Mouse (Mus musculus) common myeloid progenitor, adult 5-6 weeks (primary cell): Measurements from ENCODE around the gene 1110065P20Rik. TPM values are rescaled to one million over a fixed set of nuclear protein-coding genes. Genes with fewer than 3 reads are reported as not detected.

ENCODE experiments used
- ATAC-seq: replicated peaks from 2 replicates; pipeline ENCODE4 v1.8.0; 2016; ENCODE audit warnings: low read depth, mild to moderate bottlenecking, moderate TSS enrichment, inconsistent platforms; ENCODE audit not compliant: poor library complexity, severe bottlenecking
- total RNA-seq: library from RNA; stranded (forward); fragments of 200-1000, 187-1606 nt; gene quantifications from 2 replicates; pipeline ENCODE4 v1.2.3, GENCODE M21; 2017

1110065P20Rik gene
- total RNA-seq, 1 experiment from 2014 or later = 2.9 TPM

DNA sequence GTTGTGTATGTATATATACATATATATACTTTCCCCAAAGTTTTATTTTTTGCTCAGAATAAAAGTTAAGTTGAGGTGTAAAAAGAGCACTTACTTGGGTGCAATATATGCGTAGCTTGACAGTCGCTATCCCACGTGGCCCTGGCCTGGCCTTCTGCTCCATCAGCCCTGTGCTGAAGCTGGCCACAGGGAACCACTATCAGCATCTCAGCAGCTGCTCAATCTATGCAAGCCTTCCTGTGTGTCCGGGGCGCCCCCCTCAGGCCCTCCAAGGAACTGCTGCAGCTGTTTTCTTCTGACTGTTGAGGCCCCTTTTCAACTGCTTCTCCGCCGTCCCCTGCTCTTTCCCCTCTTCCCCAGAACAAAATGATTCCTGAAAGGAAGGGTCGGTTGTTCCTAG lies 3.4 kb downstream of the 1110065P20Rik start:
- ATAC-seq = peak; percentile 70

DNA sequence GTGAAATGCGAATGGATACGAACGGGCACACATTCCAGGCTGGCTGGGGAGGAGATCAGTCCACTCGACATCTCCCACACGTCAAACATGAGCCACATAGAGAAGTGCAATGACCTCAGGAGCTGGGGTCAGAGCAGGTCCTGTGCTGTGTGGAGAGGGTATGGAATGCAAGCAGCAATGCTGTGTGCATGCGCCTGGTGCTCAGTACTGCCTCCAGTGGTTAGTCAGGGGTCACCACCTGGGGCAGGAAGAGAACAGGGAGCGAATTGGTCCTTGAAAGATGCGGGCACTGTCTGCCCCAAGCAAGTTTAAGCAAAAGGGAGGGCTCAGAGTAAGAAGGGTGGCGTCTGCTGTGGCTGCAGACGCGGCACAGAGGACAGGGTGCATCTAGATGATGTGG lies 7.5 kb downstream of the 1110065P20Rik start:
- peak; percentile 81 for ATAC-seq

DNA sequence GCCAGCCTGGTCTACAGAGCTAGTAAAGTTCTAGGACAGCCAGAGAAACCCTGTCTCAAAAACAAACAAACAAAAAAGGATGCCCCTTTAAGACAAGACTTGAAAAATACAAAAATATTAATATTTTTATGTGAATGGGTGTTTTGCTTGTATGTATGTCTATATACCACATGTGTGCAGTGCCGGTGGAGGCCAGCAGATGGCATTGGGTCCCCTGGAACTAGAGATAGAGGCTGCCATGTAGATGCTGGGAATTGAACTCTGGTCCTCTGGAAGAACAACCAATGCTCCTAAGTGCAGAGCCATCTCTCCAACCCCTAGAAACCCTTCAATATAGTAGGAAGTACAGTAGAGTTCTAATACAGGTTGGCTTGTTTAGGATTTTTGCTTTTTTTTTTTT lies 10.0 kb downstream of the 1110065P20Rik start:
- ATAC-seq = no peak

DNA sequence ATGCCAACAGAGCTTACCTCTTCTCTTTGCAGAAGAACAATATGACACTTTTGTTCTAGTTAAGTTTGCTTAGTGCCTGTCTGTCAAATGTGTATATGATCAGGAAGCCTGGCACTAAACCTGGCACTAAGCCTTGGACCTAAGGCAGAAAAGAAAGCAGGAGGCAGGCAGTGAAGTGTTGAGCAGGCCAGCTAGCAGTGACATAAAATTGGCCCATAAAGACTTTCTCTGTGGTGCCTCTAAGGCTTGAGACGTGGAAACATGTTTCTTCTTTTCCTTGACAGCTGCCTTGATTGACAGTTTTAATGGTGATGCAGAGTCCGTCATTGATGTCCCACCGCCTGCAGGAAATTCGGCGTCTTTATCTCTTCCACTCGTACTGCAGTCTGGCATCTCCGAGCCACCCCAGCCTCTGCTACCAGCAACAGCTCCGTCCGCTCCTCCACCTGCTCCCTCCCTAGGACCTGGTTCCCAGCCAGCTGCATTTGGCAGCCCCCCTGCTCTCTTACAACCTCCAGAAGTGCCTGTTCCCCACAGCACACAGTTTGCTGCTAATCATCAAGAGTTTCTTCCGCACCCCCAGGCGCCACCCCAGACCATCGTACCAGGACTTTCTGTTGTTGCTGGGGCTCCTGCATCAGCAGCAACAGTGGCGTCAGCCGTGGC lies 12.8 kb downstream of the 1110065P20Rik start:
- no peak for ATAC-seq

DNA sequence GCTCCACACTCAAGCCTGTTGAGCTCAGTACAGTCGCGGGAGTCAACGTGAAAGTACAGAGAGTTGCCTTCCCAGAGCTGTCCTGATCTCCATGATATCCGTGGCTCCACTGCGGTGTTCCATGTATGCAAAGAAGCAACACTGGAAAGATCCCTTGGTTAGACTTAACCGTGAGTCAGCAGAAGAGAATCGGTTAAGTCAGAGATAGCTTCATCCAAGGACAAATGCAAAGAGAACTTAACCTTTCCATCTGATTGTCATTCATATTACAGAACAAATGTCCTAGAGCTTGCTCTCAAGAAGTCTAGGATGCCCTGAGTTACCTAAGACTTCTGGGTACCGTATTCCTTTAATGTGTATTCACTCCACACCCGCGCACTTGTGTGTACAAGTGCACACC lies 18.2 kb downstream of the 1110065P20Rik start:
- ATAC-seq = no peak

DNA sequence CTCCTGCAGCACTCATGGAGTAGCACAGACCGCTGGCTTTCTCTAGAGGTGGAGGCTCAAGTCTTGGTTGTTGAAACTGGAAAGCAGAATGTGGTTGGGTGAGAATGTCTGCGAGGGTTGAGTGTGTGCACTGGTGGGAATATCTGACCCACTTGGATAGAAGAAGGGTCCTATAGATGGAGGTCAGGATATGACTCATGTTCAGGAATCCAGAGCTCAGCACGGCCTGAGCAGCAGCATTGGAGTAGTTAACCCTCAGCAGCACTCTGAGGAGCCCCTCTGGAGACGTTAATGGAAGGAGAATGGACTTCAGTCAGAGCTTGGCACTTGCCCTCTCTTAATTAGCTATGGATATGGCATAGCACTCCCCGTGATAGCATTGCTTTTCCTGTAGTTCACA lies 21.3 kb downstream of the 1110065P20Rik start:
- ATAC-seq = no peak

DNA sequence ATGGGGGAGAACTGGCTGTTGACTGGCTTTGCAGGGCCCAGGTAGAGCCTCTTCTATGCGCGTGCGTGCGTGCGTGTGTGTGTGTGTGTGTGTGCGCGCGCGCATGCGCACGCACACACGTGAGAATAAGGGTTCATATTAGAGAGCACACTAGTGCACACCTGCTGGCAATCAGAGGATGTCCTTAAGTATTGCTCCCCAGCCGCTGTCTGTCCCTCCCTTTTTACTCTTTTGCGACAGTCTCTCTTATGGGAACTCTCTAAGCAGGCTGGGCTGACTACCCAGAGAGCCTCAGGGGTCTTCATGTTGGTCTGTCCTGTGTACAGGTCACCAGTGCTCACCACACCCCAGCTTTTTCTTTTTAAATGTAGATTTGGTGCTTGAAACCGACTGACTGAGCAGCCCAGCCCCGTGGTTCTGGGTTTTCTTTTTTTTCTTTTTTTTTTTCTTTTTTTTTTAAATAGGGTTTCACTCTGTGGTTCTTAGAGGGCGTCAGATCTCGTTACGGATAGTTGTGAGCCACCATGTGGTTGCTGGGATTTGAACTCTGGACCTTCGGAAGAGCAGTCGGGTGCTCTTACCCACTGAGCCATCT lies 25.5 kb downstream of the 1110065P20Rik start:
- ATAC-seq = no peak

DNA sequence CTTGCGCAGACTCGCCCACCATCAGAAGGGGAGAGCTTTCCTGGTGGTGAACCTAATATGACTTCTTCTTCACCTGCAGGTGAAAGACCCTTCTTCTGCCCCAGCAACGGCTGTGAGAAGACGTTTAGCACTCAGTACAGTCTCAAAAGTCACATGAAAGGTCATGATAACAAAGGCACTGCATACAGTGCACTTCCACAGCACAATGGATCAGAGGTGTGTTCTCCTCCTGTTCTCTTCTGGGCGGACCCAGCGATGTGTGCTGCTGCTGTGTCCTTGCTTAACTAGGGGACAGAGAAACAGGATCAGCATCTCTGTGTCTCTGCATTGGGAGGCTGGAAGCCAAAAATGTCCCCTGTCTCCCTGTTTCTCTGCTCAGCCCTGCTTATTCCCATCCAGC lies 26.0 kb downstream of the 1110065P20Rik start:
- no peak for ATAC-seq

DNA sequence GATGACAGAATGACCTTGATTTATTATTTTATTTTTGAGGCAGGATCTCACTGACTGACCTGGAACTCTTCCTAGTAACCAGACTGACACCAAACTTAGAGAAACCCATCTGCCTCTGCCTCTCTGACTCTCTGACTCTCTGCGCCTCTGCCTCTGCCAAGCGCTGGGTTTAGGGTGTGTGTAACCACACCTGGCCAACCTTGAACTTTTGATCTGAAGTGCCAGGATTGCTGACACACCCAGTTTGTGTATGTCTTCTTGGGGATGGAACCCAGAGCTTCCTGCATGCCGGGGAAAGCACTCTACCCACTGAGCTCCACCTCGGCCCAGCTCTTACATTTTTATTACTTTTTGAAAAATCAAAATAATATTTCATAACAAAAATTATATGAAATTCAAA lies 32.2 kb downstream of the 1110065P20Rik start:
- no peak for ATAC-seq

DNA sequence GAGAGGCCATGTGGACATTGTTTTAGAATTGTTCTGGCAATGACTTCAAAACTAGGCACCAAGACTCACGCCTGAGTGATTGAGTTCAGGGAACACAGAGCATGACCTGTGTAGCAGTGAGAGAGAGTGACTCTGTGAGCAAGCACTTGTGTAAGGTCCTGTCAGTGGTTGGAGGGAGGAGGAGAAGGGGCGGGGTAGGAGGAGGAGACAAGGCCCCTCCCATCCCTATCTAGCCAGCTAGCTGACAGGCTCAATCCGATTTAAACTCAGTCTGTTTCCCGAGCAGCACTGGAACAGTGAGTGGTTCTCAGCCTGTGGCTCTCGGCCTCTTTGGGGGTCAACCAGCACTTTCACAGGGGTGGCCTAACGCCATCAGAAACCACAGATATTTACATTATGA lies 33.2 kb downstream of the 1110065P20Rik start:
- ATAC-seq = peak; percentile 98

DNA sequence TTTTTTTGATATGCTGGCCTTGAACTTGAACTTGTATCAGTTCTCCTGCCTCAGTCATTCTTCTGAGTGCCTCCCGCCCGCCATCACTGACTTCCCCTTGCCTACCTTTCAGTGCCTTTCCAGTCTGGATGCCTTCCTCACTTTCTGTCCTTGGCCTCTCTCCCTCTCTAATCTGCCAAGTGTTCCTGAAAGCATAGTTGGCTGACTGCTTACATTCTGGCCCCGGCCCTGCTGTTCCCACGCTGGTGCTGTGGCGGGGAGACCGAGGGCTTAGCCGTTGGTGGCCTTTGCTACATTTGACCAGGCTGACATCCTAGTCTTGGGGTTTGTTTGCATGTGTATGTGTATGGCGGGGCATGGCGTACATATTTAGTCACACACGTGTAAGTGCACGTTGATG lies 35.1 kb downstream of the 1110065P20Rik start:
- ATAC-seq = no peak

DNA sequence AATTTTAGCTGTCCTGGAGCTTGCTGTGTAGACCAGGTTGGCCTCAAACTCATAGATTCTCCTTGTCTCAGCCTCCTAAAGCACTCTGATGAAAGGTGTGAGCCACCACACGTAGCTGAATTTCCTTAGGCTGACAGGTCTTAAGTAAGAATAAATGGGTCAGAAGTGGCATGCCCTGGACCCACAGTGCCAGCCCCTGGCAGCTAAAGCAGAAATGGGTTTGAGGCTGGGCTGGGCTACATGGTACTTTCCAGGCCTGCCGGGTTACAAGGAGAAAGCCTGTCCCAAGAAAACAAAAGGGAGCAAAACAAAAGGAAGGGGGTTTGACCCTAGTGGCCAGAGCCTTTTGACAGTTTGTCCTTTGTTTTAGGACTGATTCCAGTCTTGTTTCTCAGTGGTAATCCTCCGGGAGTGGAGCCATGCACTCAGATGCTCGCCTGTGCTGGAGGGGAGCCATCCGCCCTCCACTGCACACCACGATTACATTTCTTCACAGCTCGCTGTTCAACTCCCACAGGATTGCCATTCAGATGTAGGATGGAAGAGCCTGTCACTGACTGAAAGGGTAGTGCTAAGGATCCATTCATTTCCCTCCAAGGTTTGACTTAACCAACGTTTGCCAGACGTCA lies 39.5 kb downstream of the 1110065P20Rik start:
- no peak for ATAC-seq

DNA sequence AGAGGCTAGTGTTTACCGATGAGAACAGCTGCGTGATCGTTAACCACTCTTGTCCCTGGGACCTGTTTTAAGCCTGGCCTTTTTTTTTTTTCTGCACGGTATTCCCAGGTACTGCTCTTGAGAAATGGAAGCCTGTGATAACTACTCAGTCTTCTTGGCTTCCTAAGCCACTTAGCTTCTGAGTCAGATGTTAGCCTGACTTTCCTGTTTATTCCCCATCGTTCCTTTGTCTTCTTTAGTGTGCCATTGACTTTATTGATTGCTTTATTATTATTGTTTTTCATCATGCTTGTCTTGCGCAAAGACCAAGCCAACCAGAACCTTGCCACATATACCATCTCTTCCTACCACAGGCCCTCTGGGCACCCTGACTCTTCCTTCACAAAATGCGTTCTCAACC lies 40.9 kb downstream of the 1110065P20Rik start:
- no peak for ATAC-seq

DNA sequence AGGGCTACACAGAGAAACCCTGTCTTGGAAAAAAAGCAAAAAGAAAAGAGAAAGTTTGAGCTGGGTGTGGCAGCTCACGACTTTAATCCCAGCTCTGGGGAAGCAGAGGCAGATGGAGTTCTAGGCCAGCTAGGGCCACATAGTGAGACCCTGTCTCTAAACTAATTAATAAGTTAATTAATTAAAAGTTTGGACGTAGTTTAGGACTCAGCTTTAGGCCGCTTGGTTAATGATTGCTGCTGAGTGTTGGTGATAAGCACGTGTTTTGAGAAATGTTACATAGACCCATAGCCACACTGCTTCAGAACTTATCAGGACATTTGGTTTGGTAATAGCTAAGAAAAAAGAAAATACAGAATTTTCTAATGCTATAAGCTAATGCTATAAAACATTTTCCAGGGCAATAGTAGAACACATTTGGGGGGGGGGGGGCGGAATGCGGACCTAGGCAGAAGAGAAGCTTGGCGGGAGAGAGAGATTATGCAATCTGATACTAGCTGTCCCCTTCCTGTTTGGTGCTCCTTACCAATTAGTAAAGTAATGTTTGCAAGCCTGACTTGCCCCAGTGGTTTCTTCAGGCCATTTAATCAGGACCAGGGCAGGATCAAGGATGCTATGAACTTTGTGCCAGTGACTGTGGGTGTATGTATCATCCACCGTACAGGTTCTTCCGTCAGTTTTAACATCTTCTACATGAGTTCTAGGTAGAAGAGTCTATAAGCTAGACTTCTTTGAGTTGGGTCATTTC lies 41.7 kb downstream of the 1110065P20Rik start:
- peak; percentile 45; the same call in 1 of the 2 replicates for ATAC-seq

DNA sequence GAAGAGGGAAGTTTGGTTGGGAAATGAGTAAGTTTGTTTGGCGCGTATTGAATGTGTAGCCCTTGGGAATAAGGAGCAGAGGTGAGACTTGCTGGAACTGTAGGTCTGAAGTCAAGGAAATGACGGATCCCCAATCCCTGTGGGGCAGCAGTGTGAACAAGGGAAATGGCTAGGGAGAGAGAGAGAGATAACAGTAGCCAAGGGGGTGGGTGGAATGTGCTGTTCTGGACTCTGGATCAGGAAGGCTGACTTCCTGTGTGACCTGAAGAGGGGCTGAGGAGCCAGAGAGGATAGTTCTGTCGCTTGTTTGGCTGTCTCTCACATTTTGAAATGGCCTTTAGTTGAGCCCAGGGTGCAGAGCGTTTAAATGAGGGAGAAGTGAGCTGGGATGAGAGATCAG lies 42.5 kb downstream of the 1110065P20Rik start:
- no peak for ATAC-seq

DNA sequence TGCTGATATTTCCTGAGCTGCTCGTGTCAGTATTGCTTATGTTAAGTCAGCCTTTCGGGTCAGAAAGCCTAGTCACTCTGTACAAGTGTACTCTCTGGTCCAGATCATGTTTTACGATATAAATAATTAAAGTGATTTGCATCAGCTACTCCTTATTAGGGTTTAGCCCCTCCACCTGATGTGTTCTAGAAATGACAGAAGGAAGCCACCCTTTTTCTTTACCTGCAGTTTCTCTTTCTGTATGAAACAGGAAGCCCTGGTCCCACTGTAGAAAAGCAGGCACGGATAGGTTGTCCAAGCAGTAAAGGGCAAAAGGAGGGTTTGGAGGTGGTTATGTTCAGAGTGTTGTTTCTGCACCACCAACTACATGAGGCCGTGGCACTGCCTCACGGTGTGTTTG lies 47.6 kb downstream of the 1110065P20Rik start:
- no peak for ATAC-seq

DNA sequence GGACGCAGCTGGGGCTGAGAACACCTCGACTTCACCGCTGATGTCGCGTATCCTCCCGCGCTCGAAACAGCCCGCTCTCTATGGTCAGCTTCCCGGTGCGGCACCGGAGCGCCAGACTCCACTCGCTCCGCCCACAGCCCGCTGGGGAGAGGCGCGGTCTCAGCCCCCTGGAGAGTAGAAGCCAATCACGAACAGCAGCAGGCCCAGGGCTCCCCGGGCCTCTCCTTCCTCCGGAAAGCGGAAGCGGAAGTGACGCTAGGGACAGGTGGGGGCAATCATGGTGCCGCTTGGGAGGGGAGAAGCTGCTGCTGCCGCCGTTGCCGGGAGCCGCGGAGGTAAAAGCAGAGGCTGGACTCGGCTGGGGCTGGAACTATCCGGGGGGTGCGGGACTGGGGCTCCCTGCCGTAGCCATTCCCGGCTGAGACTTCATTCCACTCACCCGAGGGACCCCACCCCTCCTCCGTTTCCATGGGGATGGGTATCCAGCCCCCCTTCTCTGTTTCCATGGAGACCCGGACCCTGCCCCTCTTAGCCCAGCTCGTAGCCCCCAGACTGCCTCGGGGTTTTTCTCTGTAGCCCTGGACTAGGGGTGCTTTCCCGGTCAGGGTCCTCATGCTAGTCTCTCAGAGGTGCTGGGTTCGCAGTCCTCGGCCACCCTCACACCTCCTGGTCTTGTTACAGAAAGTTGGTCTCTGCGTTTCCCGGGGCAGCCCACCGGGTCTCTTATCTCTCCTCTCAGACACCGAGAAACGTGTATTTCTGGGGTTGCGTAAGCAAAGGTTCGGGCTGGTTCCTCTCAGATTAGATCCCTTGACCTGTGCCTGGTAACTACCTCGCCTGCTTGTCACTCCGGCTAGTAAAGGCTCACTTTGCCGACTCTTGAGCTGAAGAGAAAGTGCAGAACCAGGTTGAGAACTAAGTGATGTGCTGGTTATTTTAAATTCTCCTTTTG lies 48.4 kb downstream of the 1110065P20Rik start:
- ATAC-seq = peak; percentile 93

DNA sequence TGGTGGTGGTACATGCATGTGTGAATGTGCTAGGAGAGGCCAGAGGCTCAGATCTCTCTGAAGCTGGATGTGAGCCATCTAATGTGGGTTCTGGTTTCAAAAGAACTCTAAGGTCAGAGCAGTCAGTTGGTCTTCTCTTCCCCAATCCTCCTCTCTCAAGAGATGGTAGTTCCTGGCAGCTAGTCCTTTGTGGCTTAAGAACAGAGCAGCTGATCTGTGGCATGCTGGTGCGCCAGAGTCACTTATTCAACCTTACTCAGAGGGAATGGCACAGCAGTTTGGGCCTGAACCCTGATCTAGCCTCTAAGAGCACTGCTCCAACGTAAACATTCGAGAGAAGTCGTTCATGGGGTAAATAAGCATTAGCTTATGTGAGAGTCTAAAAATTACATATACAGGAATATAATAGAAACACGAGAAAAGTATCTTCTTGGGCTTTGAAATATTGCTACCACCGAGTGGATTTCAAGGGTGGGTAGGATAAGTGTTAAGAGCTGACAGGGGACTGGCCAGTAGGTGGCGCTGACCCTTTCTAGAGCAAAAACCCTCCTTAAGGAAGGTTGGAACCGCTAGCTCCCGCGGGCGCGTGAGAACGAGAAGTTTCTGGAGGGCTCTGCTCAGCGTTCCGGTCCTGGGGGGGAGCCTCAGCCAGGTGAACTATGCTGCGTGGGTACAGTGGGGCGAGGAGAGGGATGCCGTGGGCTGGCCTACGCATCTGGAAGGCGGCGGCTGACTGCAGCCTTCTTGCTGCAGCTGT lies 49.3 kb downstream of the 1110065P20Rik start, which contains the start of gene Mtf1:
Gene Mtf1, plus strand, starts transcription at position 553 of the 757 bp plus-strand sequence.
- peak; percentile 71 for ATAC-seq
